ENCODE assay signal across 8 mouse cellular contexts in the genomic region with DNA sequence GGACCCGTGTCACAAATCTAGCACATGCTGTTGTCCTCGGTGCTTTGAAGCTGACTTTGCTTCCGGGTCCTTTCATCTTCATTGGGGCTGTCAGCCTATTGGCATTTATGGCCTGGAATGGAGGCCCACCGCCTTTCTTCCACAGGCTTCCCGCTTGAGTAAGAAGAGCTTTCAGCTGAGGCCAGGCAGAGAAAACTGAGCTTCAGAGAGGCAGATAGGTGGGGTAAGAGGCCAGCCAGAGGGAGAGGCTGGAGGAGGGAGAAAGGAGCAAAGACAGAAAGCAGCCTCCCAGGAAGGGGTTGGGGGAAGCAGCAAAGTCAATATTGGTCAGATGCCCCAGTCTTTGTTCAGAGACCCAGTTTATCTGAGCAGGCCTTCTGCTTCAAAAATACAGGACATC.
A peak's percentile ranks its signal among the peaks of the same experiment; 100 is the strongest.
DNase-seq lines count a peak whose midpoint lies in the region; ATAC-seq and TF ChIP-seq lines count a peak whose summit lies in the region.
"Had no signal": no experiment of that assay in that cellular context is flagged by ENCODE, and none has a peak within 500 bp of the region (broad histone marks: within the 10 kb centered on the region; RNA-seq: fewer than 3 reads in every experiment).

No protein-coding gene starts in this region.

- no peak overlapping the region for H3K4me3 ChIP-seq in hindbrain, embryonic 10.5 days
- H3K4me3 ChIP-seq in hindbrain, postnatal 0 days (ENCODE audit: low read length) = no peak overlapping the region
- no peak overlapping the region for H3K4me3 ChIP-seq in neural tube, embryonic 14.5 days (ENCODE audit: low read depth, low read length)
- H3K4me3 ChIP-seq in intestine, embryonic 15.5 days (replicated peaks) = no peak overlapping the region
- H3K4me3 ChIP-seq in cerebellum, adult 2 months (replicated peaks; ENCODE audit: insufficient read depth, low read depth, low read length) = no peak overlapping the region
- H3K4me3 ChIP-seq: midbrain, embryonic 13.5 days had no signal

- WGBS in hindbrain, embryonic 10.5 days = 65% methylated on average over 5 of the region's 5 CpGs
- WGBS in hindbrain, postnatal 0 days = 49% methylated on average over 5 of the region's 5 CpGs
- WGBS in neural tube, embryonic 14.5 days = 7% methylated on average over 5 of the region's 5 CpGs
- 26% methylated on average over 5 of the region's 5 CpGs for WGBS in intestine, embryonic 15.5 days
- 74% methylated on average over 5 of the region's 5 CpGs for WGBS in cerebellum, adult 2 months

- ATAC-seq in hindbrain, postnatal 0 days = no peak
- 0 out of 2 replicates have a peak, but pooled peaks have one; percentile 1 for ATAC-seq in neural tube, embryonic 14.5 days (ENCODE audit: low read depth)
- peak; percentile 75 for ATAC-seq in intestine, embryonic 15.5 days

- peaks cover 20% of the 10 kb centered on the region for H3K4me1 ChIP-seq in hindbrain, embryonic 10.5 days (replicated peaks)
- H3K4me1 ChIP-seq in hindbrain, postnatal 0 days (ENCODE audit: insufficient read depth, low read length) = no peaks in the 10 kb centered on the region
- no peaks in the 10 kb centered on the region for H3K4me1 ChIP-seq in neural tube, embryonic 14.5 days (ENCODE audit: control insufficient read depth, insufficient read depth, low read length)
- H3K4me1 ChIP-seq in intestine, embryonic 15.5 days (replicated peaks) = peaks cover 3% of the 10 kb centered on the region; the same call in 1 of the 2 replicates
- peaks cover 11% of the 10 kb centered on the region for H3K4me1 ChIP-seq in cerebellum, adult 2 months (ENCODE audit: control insufficient read depth, insufficient read depth, low read length)
- H3K4me1 ChIP-seq: midbrain, embryonic 13.5 days had no signal

- DNase-seq in hindbrain, embryonic 10.5 days (ENCODE audit: low spot score) = no peak
- no peak for DNase-seq in hindbrain, postnatal 0 days (ENCODE audit: low spot score)
- no peak for DNase-seq in neural tube, embryonic 10.5 days (ENCODE audit: extremely low spot score, low spot score)
- no peak for DNase-seq in cerebellum, adult 2 months
- DNase-seq in right cerebral cortex, postnatal 10 days (ENCODE audit: low spot score in 2 of 2) = no peak

- H3K27me3 ChIP-seq in hindbrain, embryonic 10.5 days (ENCODE audit: insufficient read depth, poor library complexity, severe bottlenecking) = peaks cover 3% of the 10 kb centered on the region; the same call in 1 of the 2 replicates
- H3K27me3 ChIP-seq in hindbrain, postnatal 0 days (ENCODE audit: insufficient read depth, low read length) = no peaks in the 10 kb centered on the region
- peaks cover 3% of the 10 kb centered on the region; the same call in 1 of the 2 replicates for H3K27me3 ChIP-seq in neural tube, embryonic 14.5 days (ENCODE audit: control insufficient read depth, insufficient read depth, low read length)
- H3K27me3 ChIP-seq in intestine, embryonic 15.5 days (replicated peaks) = no peaks in the 10 kb centered on the region
- H3K27me3 ChIP-seq in cerebellum, adult 2 months (ENCODE audit: control insufficient read depth, insufficient read depth, low read length) = no peaks in the 10 kb centered on the region

- no peaks in the 10 kb centered on the region for H3K36me3 ChIP-seq in hindbrain, embryonic 10.5 days
- no peaks in the 10 kb centered on the region for H3K36me3 ChIP-seq in hindbrain, postnatal 0 days (ENCODE audit: insufficient read depth, low read length)
- H3K36me3 ChIP-seq in neural tube, embryonic 14.5 days (ENCODE audit: control insufficient read depth, insufficient read depth, low read length) = no peaks in the 10 kb centered on the region
- H3K36me3 ChIP-seq in intestine, embryonic 15.5 days = no peaks in the 10 kb centered on the region
- H3K36me3 ChIP-seq: midbrain, embryonic 13.5 days had no signal

- no peak for TF ChIP-seq CTCF in hindbrain, postnatal 0 days (IDR thresholded peaks at IDR 0.05; ENCODE audit: low read depth)
- TF ChIP-seq CTCF in cerebellum, adult 2 months (IDR thresholded peaks at IDR 0.05; ENCODE audit: borderline replicate concordance, insufficient read depth, low read depth, low read length) = no peak

- no peak overlapping the region for H3K9ac ChIP-seq in hindbrain, postnatal 0 days (replicated peaks; ENCODE audit: low read length)
- H3K9ac ChIP-seq in neural tube, embryonic 14.5 days (replicated peaks; ENCODE audit: low read depth, low read length) = 0 out of 2 replicates have a peak overlapping the region, but pooled peaks have one; percentile 8
- peak overlapping the region; percentile 6; the same call in 1 of the 2 replicates for H3K9ac ChIP-seq in intestine, embryonic 15.5 days
- H3K9ac ChIP-seq: midbrain, embryonic 13.5 days had no signal

- peak overlapping the region; percentile 59; the same call in 1 of the 2 replicates for H3K27ac ChIP-seq in hindbrain, embryonic 10.5 days
- H3K27ac ChIP-seq in hindbrain, postnatal 0 days = no peak overlapping the region
- no peak overlapping the region for H3K27ac ChIP-seq in neural tube, embryonic 14.5 days (ENCODE audit: low read depth, low read length)
- 0 out of 2 replicates have a peak overlapping the region, but pooled peaks have one; percentile 11 for H3K27ac ChIP-seq in intestine, embryonic 15.5 days
- H3K27ac ChIP-seq in cerebellum, adult 2 months (ENCODE audit: insufficient read depth, low read length) = no peak overlapping the region
- H3K27ac ChIP-seq: midbrain, embryonic 13.5 days had no signal

- TF ChIP-seq POLR2A in cerebellum, adult 2 months (IDR thresholded peaks at IDR 0.05; ENCODE audit: borderline replicate concordance, insufficient read depth, low read length) = no peak

- no peaks in the 10 kb centered on the region for H3K9me3 ChIP-seq in hindbrain, embryonic 10.5 days
- no peaks in the 10 kb centered on the region for H3K9me3 ChIP-seq in hindbrain, postnatal 0 days (ENCODE audit: low read length)
- H3K9me3 ChIP-seq in neural tube, embryonic 14.5 days (ENCODE audit: control insufficient read depth, low read length) = no peaks in the 10 kb centered on the region
- H3K9me3 ChIP-seq in intestine, embryonic 15.5 days = no peaks in the 10 kb centered on the region
- H3K9me3 ChIP-seq: midbrain, embryonic 13.5 days had no signal

- no peak overlapping the region for H3K4me2 ChIP-seq in hindbrain, postnatal 0 days (ENCODE audit: low read depth, low read length)
- H3K4me2 ChIP-seq in neural tube, embryonic 14.5 days (ENCODE audit: low read depth, low read length) = no peak overlapping the region
- H3K4me2 ChIP-seq in intestine, embryonic 15.5 days (replicated peaks) = no peak overlapping the region
- H3K4me2 ChIP-seq: midbrain, embryonic 13.5 days had no signal

Comparison
In these comparisons a context has a peak if more than half of its experiments do, and no peak if none do; other contexts are left out.
1. H3K27ac ChIP-seq: peak in hindbrain, embryonic 10.5 days (single experiment) and intestine, embryonic 15.5 days (single experiment); none in hindbrain, postnatal 0 days (single experiment), neural tube, embryonic 14.5 days (single experiment) and cerebellum, adult 2 months (single experiment).